Mouse (Mus musculus) limb, embryonic 13.5 days (tissue): ENCODE measurements around the gene Cdca5. TPM values are rescaled to one million over a fixed set of nuclear protein-coding genes. Genes with fewer than 3 reads are reported as not detected.
A peak's percentile ranks its signal among the peaks of the same experiment; 100 is the strongest.

Source experiments
- ATAC-seq: fragments of 200-750 bp; cut with Nextera tagmentation; 2 replicates; pipeline ENCODE4 v1.8.0; 2017; ENCODE audit warnings: low read depth, moderate number of reproducible peaks, moderate TSS enrichment; ENCODE audit not compliant: low FRiP score
- H3K27ac ChIP-seq: fragments of 300-500 bp; sonication (generic); 2 replicates; pipeline ENCODE4 v1.5.1; 2015; ENCODE audit warnings: inconsistent platforms, mild to moderate bottlenecking, moderate library complexity
- H3K27me3 ChIP-seq: fragments of 300-500 bp; sonication (generic); 2 replicates; pipeline ENCODE4 v1.6.1; 2015; ENCODE audit warnings: mild to moderate bottlenecking, inconsistent platforms
- H3K36me3 ChIP-seq: fragments of 300-500 bp; sonication (generic); 2 replicates; pipeline ENCODE4 v1.6.1; 2015; ENCODE audit warnings: inconsistent platforms, mild to moderate bottlenecking, moderate library complexity
- H3K4me1 ChIP-seq: fragments of 300-500 bp; sonication (generic); 2 replicates; pipeline ENCODE4 v1.6.1; 2015; ENCODE audit warnings: inconsistent platforms
- H3K4me2 ChIP-seq: fragments of 300-500 bp; sonication (generic); replicated peaks from 2 replicates; pipeline ENCODE4 v1.6.1; 2015; ENCODE audit warnings: inconsistent platforms, mild to moderate bottlenecking, moderate library complexity
- H3K4me3 ChIP-seq: fragments of 300-500 bp; sonication (generic); 2 replicates; pipeline ENCODE4 v1.5.1; 2015; ENCODE audit warnings: moderate library complexity, mild to moderate bottlenecking, inconsistent platforms
- H3K9ac ChIP-seq: fragments of 300-500 bp; sonication (generic); 2 replicates; pipeline ENCODE4 v1.6.1; 2015; ENCODE audit warnings: mild to moderate bottlenecking, inconsistent platforms
- H3K9me3 ChIP-seq: fragments of 300-500 bp; sonication (generic); 2 replicates; pipeline ENCODE4 v1.6.1; 2016; ENCODE audit warnings: inconsistent platforms
- WGBS: fragments of 180-500 bp; shearing (Covaris S2); methylation state at CpG from one replicate; pipeline ENCODE4 v1.1.7; 2015; 5-methylcytosine and 5-hydroxymethylcytosine counted together
- polyA plus RNA-seq: library from polyadenylated mRNA; unstranded; fragments of >200 nt; fragmentation: Nextera tagmentation; extraction: Ambion mirVana; gene quantifications from 2 replicates; pipeline ENCODE4 v1.2.1, GENCODE M21; 2015

Gene Cdca5
- polyA plus RNA-seq, 1 experiment from 2014 or later: 37.6 TPM

GRCm38 (mm10) chr19:6066571-6066970, 18.2 kb upstream of the Cdca5 start:
- H3K9ac ChIP-seq: peak overlapping the region; percentile 60
- ATAC-seq: no peak
- WGBS: 32% methylated on average over 5 of the region's 5 CpGs

GRCm38 (mm10) chr19:6067011-6067723, 17.6 kb upstream of the Cdca5 start:
- no peaks in the 10 kb centered on the region for H3K27me3 ChIP-seq
- WGBS: under 1% methylated on average over 30 of the region's 30 CpGs
- H3K36me3 ChIP-seq: peaks cover 36% of the 10 kb centered on the region
- H3K27ac ChIP-seq: peak overlapping the region; percentile 67
- H3K4me2 ChIP-seq: peak overlapping the region; percentile 98
- peak overlapping the region; percentile 50 for H3K4me3 ChIP-seq
- H3K9me3 ChIP-seq: no peaks in the 10 kb centered on the region
- H3K4me1 ChIP-seq: peaks cover 28% of the 10 kb centered on the region
- ATAC-seq: peak; percentile 35
- peak overlapping the region; percentile 60 for H3K9ac ChIP-seq

More at GRCm38 (mm10) chr19:6066571-6066970, 18.2 kb upstream of the Cdca5 start:
- peak overlapping the region; percentile 98 for H3K4me2 ChIP-seq
- H3K27ac ChIP-seq: 0 out of 2 replicates have a peak overlapping the region, but pooled peaks have one; percentile 67
- H3K4me1 ChIP-seq: peaks cover 34% of the 10 kb centered on the region
- H3K36me3 ChIP-seq: peaks cover 34% of the 10 kb centered on the region
- H3K9me3 ChIP-seq: no peaks in the 10 kb centered on the region
- H3K4me3 ChIP-seq: peak overlapping the region; percentile 50
- H3K27me3 ChIP-seq: no peaks in the 10 kb centered on the region

GRCm38 (mm10) chr19:6067724-6068415, 16.9 kb upstream of the Cdca5 start, which contains the start of gene Tm7sf2:
Gene Tm7sf2, minus strand, starts transcription at chr19:6068373.
- peak; percentile 95 for ATAC-seq
- WGBS: 9% methylated on average over 33 of the region's 33 CpGs

DNA sequence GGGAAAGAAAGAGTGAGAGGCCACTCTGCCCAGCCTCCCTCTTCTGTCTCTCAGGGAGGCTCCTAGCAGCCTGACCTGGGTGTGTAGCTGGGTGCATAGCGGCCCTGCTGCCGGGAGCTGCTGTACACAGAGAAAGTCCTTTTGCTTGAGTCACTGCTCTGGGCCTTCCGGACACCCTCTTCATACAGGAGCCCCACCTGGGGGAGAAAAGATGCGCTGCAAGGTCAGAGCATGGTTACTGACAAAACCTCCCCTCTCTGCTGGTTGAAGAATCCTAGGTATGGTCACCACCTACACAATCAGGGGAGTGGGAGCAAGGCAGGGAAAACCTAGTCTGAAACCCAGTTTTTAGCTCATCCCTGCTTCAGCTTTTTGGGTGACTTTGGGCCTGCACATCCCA, 15.8 kb upstream of the Cdca5 start:
- WGBS: 84% methylated on average over 4 of the region's 4 CpGs
- Histone ChIP-seq H3K36me3 (peaks cover 48% of the 10 kb centered on the region), H3K27me3 (no peaks in the 10 kb centered on the region), H3K9ac (no peak overlapping the region), H3K4me1 (peaks cover 19% of the 10 kb centered on the region), H3K4me3 (no peak overlapping the region), H3K4me2 (no peak overlapping the region), H3K27ac (no peak overlapping the region), H3K9me3 (no peaks in the 10 kb centered on the region)
- no peak for ATAC-seq

More at GRCm38 (mm10) chr19:6067724-6068415, 16.9 kb upstream of the Cdca5 start, which contains the start of gene Tm7sf2:
- Histone ChIP-seq H3K4me2 (peak within 1 kb of the TSS; percentile 98), H3K27me3 (no peaks in the 10 kb centered on the region), H3K36me3 (peaks cover 39% of the 10 kb centered on the region), H3K9ac (peak within 1 kb of the TSS; percentile 60), H3K9me3 (no peaks in the 10 kb centered on the region), H3K4me3 (peak within 1 kb of the TSS; percentile 50), H3K27ac (peak within 1 kb of the TSS; percentile 67), H3K4me1 (peaks cover 21% of the 10 kb centered on the region)

DNA sequence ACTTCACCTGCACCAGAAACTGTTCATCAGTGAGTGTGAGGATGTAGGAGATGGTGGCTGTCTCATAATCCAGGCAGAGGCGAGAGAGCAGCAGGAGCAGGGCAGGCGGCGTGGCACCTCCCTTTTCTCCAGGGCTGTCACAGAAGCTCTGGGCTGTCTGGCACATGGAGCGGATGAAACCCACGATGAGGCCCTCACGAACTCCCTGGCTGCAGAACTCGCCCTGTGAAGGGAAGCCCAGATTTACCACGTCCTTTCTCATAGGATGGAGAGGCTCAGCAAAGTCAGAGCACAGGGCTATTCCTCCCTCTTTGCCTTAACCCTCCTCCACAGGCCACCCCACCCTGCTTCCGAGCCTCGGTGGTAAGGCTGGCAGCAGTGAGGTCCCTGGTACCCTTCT, 14.9 kb upstream of the Cdca5 start:
- H3K9me3 ChIP-seq: no peaks in the 10 kb centered on the region
- H3K27ac ChIP-seq: no peak overlapping the region
- no peak overlapping the region for H3K4me2 ChIP-seq
- peaks cover 55% of the 10 kb centered on the region for H3K36me3 ChIP-seq
- WGBS: 90% methylated on average over 10 of the region's 10 CpGs
- H3K4me3 ChIP-seq: no peak overlapping the region
- no peak overlapping the region; the same call in 1 of the 2 replicates for H3K9ac ChIP-seq
- H3K27me3 ChIP-seq: no peaks in the 10 kb centered on the region
- H3K4me1 ChIP-seq: peaks cover 19% of the 10 kb centered on the region
- no peak for ATAC-seq

GRCm38 (mm10) chr19:6070571-6071250, 14.1 kb upstream of the Cdca5 start:
- Histone ChIP-seq H3K9me3 (no peaks in the 10 kb centered on the region), H3K4me2 (no peak overlapping the region), H3K4me3 (no peak overlapping the region), H3K4me1 (peaks cover 19% of the 10 kb centered on the region), H3K27me3 (no peaks in the 10 kb centered on the region), H3K36me3 (peaks cover 60% of the 10 kb centered on the region), H3K27ac (no peak overlapping the region), H3K9ac (no peak overlapping the region)
- 87% methylated on average over 31 of the region's 31 CpGs for WGBS
- no peak for ATAC-seq

DNA sequence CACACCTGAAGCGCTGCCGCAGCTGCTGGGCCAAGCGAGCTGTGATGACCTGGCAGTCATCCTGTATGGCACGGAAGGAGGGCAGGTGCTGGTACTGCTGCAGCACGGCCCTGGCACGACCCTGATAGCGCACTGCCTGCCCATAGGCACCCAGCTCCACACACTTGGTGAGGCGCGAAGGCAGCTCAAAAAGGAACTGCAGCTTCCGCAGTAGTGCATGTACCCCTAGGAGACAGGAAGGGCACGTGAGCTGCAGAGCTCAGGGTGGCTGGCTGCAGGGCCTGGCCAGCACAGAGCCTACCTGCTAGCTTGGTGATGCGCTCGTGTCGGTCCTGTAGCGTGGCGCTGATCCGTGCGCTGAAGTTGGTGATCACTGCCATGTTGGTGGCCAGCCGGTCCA, 13.5 kb upstream of the Cdca5 start:
- no peak overlapping the region for H3K4me2 ChIP-seq
- peaks cover 23% of the 10 kb centered on the region for H3K4me1 ChIP-seq
- ATAC-seq: no peak
- no peak overlapping the region for H3K9ac ChIP-seq
- peaks cover 60% of the 10 kb centered on the region for H3K36me3 ChIP-seq
- H3K4me3 ChIP-seq: no peak overlapping the region
- H3K9me3 ChIP-seq: no peaks in the 10 kb centered on the region
- H3K27me3 ChIP-seq: no peaks in the 10 kb centered on the region
- WGBS: 92% methylated on average over 19 of the region's 19 CpGs
- no peak overlapping the region for H3K27ac ChIP-seq

DNA sequence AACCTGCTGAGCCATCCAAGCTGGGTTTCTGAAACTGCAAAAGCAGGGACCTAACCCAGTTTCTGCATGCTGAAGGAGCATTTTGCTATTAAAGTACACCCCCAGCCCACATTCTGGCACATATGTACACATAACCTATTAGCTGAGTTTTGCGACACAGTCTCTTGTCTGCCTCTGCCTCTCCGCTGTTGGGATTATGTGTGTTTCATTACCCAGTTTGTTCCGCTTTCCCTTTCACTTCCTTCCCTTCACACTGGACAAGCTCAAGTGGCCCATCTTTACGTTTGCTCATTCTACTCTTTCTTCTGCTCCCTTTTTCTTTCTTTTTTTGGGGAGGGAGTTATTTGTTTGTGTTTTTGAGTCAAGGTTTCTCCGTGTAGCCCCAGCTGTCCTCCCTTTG, 10.9 kb upstream of the Cdca5 start:
- Histone ChIP-seq H3K36me3 (peaks cover 57% of the 10 kb centered on the region), H3K4me1 (peaks cover 7% of the 10 kb centered on the region), H3K9me3 (no peaks in the 10 kb centered on the region), H3K27ac (no peak overlapping the region), H3K9ac (no peak overlapping the region), H3K4me3 (no peak overlapping the region), H3K27me3 (no peaks in the 10 kb centered on the region), H3K4me2 (no peak overlapping the region)
- whole genome bisulfite sequencing: 87% methylated on average over 5 of the region's 5 CpGs
- no peak for ATAC-seq

DNA sequence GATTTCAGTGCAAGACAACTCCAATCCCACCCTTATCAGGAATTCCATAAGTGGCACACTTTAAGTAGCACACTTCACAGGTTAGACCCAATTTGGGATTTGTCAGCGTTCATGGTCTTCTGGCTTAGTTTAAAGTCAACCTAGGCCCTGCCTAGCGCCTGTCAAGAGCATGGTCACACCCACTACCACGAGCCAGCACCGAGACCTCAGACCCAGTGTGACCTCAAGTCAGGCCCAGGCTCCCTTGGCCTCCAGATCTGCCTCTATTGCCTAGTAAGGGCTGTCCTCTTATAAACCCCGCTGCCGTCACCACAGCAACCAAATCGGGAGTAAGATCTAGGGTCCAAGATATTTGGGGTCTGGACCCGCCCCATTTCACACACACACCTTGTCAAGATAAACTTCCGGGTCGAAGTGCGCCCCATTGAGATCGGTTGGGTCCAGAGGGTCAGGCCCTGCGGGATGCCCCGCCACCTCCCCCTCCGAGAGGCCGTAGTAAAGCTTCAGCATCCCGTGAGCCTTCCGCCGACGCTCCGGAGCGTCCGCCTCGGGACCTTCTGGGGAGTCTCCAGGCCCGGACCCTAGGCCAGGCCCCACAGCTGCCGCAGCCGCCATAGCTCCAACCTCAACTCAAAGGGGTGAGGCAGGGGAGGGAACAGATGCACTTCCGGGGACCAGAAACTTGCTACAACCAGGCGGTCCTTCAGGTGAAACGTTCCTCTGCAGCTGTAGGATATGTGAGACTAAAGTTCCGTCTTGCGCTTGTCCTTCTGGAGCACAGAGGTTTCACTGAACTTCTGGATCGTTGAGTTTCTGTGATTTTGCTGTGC, 8.0 kb upstream of the Cdca5 start, which contains the start of gene Vps51:
TSS of gene Vps51 (minus strand) at position 668 of the 830 bp plus-strand sequence.
- no peaks in the 10 kb centered on the region for H3K9me3 ChIP-seq
- peak within 1 kb of the TSS; percentile 80 for H3K4me3 ChIP-seq
- H3K36me3 ChIP-seq: peaks cover 47% of the 10 kb centered on the region
- peaks cover 7% of the 10 kb centered on the region for H3K4me1 ChIP-seq
- H3K27me3 ChIP-seq: no peaks in the 10 kb centered on the region
- WGBS: under 1% methylated on average over 33 of the region's 33 CpGs
- ATAC-seq: peak; percentile 86
- peak within 1 kb of the TSS; percentile 85 for H3K9ac ChIP-seq
- peak within 1 kb of the TSS; percentile 83 for H3K27ac ChIP-seq
- H3K4me2 ChIP-seq: peak within 1 kb of the TSS; percentile 91

DNA sequence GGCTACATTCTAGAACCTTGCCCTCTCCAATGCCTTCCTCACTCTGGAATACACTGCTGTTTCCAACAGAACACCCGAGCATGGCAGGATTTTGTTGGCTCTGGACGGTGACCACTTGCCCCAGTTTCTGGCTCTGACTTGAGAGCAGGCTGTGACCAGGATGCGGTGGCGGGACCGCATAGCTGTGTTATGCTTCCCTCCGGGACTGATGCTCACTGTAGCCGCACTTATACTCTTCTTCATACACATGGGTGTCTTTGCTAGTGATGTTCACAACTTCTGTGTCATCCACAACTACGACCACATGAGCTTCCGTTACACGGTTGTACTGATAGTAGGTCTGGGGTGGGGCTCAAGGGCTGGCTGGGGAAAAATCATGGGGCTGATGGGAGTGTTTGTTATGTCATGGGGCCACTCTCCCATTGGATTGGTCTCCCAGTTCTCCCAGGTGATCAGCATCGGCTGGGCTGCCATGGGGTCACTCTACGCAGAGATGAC, 4.8 kb upstream of the Cdca5 start, which contains the start of gene Tmem262:
TSS of gene Tmem262 (plus strand) at position 51 of the 498 bp plus-strand sequence.
- no peaks in the 10 kb centered on the region for H3K9me3 ChIP-seq
- WGBS: 93% methylated on average over 12 of the region's 12 CpGs
- H3K27ac ChIP-seq: no peak within 1 kb of the TSS
- no peak within 1 kb of the TSS for H3K4me3 ChIP-seq
- H3K27me3 ChIP-seq: no peaks in the 10 kb centered on the region
- peaks cover 36% of the 10 kb centered on the region for H3K36me3 ChIP-seq
- peaks cover 19% of the 10 kb centered on the region for H3K4me1 ChIP-seq
- no peak within 1 kb of the TSS for H3K9ac ChIP-seq
- no peak for ATAC-seq
- H3K4me2 ChIP-seq: no peak within 1 kb of the TSS

GRCm38 (mm10) chr19:6082156-6082555, 2.6 kb upstream of the Cdca5 start, which contains the start of gene Gm28374:
Gene Gm28374, minus strand, starts transcription at chr19:6082256.
- Histone ChIP-seq H3K4me2 (peak within 1 kb of the TSS; percentile 89; the same call in 1 of the 2 replicates), H3K27ac (no peak within 1 kb of the TSS), H3K9ac (no peak within 1 kb of the TSS), H3K4me1 (peaks cover 24% of the 10 kb centered on the region), H3K36me3 (peaks cover 40% of the 10 kb centered on the region), H3K4me3 (no peak within 1 kb of the TSS), H3K27me3 (no peaks in the 10 kb centered on the region), H3K9me3 (no peaks in the 10 kb centered on the region)
- 88% methylated on average over 9 of the region's 9 CpGs for WGBS
- no peak for ATAC-seq
